Mouse (Mus musculus): ENCODE results near the gene Tctex1d4. TPM values are rescaled to one million over a fixed set of nuclear protein-coding genes. Genes with fewer than 3 reads are reported as not detected.

The Tctex1d4 gene
- polyA plus RNA-seq, 1 experiment = not detected

- 72% methylated on average over 11 of the region's 11 CpGs for WGBS
- Histone ChIP-seq H3K4me1 (ENCODE audit: control insufficient read depth, insufficient read depth, low read length) (no peaks in the 10 kb centered on the region), H3K27ac (ENCODE audit: control insufficient read depth, insufficient read depth, low read depth, low read length, poor library complexity) (no peak overlapping the region), H3K4me3 (replicated peaks; ENCODE audit: control insufficient read depth, low read depth, low read length) (no peak overlapping the region)
- no peak for TF ChIP-seq POLR2A (IDR thresholded peaks at IDR 0.05; ENCODE audit: borderline replicate concordance, control insufficient read depth, low read depth, low read length)
- no peak for TF ChIP-seq CTCF (IDR thresholded peaks at IDR 0.05; ENCODE audit: control insufficient read depth, insufficient read depth, low read length)
Observed at GRCm38 (mm10) chr4:117110985-117111384, 15.6 kb upstream of the Tctex1d4 start.

GRCm38 (mm10) chr4:117113237-117113636, 13.4 kb upstream of the Tctex1d4 start:
- Histone ChIP-seq H3K27ac (ENCODE audit: control insufficient read depth, insufficient read depth, low read depth, low read length, poor library complexity) (no peak overlapping the region), H3K4me3 (replicated peaks; ENCODE audit: control insufficient read depth, low read depth, low read length) (no peak overlapping the region), H3K4me1 (ENCODE audit: control insufficient read depth, insufficient read depth, low read length) (peaks cover 1% of the 10 kb centered on the region; the same call in 1 of the 2 replicates)
- TF ChIP-seq POLR2A (IDR thresholded peaks at IDR 0.05; ENCODE audit: borderline replicate concordance, control insufficient read depth, low read depth, low read length) = no peak
- TF ChIP-seq CTCF (IDR thresholded peaks at IDR 0.05; ENCODE audit: control insufficient read depth, insufficient read depth, low read length) = peak; percentile 34; the same call in 1 of the 2 replicates
- 93% methylated on average over 1 of the region's 1 CpGs for WGBS

DNA sequence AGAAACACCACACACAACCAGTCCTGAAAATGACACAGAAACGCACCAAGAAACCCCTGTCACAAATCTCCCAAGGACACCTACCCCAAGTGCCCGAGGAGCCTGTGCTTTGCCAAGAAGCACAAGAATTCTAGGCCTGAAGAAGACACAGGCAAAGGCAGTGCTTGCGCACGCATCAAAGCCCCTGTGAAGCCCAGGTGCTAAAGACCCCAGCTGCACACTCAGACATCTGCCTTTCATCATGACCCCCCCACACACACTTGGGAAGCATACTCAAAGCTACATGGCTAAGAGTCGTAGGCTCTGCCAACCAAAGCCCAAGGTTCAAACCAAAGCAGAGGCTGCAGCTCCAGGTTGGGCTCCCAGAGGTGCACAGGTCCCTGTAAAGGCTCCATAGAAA, 11.0 kb upstream of the Tctex1d4 start:
- TF ChIP-seq CTCF (IDR thresholded peaks at IDR 0.05; ENCODE audit: control insufficient read depth, insufficient read depth, low read length) (no peak), POLR2A (IDR thresholded peaks at IDR 0.05; ENCODE audit: borderline replicate concordance, control insufficient read depth, low read depth, low read length) (no peak)
- no peak overlapping the region for H3K27ac ChIP-seq (ENCODE audit: control insufficient read depth, insufficient read depth, low read depth, low read length, poor library complexity)
- peaks cover 1% of the 10 kb centered on the region; the same call in 1 of the 2 replicates for H3K4me1 ChIP-seq (ENCODE audit: control insufficient read depth, insufficient read depth, low read length)
- H3K4me3 ChIP-seq (replicated peaks; ENCODE audit: control insufficient read depth, low read depth, low read length) = no peak overlapping the region
- 82% methylated on average over 5 of the region's 5 CpGs for WGBS

GRCm38 (mm10) chr4:117117931-117118330, 8.7 kb upstream of the Tctex1d4 start:
- peaks cover 1% of the 10 kb centered on the region; the same call in 1 of the 2 replicates for H3K4me1 ChIP-seq (ENCODE audit: control insufficient read depth, insufficient read depth, low read length)
- H3K27ac ChIP-seq (ENCODE audit: control insufficient read depth, insufficient read depth, low read depth, low read length, poor library complexity) = peak overlapping the region; percentile 46
- no peak for TF ChIP-seq CTCF (IDR thresholded peaks at IDR 0.05; ENCODE audit: control insufficient read depth, insufficient read depth, low read length)
- no peak for TF ChIP-seq POLR2A (IDR thresholded peaks at IDR 0.05; ENCODE audit: borderline replicate concordance, control insufficient read depth, low read depth, low read length)
- WGBS = 60% methylated on average over 7 of the region's 7 CpGs
- H3K4me3 ChIP-seq (replicated peaks; ENCODE audit: control insufficient read depth, low read depth, low read length) = no peak overlapping the region

- peak overlapping the region; percentile 81; the same call in 1 of the 2 replicates for H3K27ac ChIP-seq (ENCODE audit: control insufficient read depth, insufficient read depth, low read depth, low read length, poor library complexity)
- 88% methylated on average over 5 of the region's 5 CpGs for WGBS
- no peak overlapping the region for H3K4me3 ChIP-seq (replicated peaks; ENCODE audit: control insufficient read depth, low read depth, low read length)
- TF ChIP-seq CTCF (IDR thresholded peaks at IDR 0.05; ENCODE audit: control insufficient read depth, insufficient read depth, low read length) (no peak), POLR2A (IDR thresholded peaks at IDR 0.05; ENCODE audit: borderline replicate concordance, control insufficient read depth, low read depth, low read length) (no peak)
- H3K4me1 ChIP-seq (ENCODE audit: control insufficient read depth, insufficient read depth, low read length) = peaks cover 9% of the 10 kb centered on the region
Observed at GRCm38 (mm10) chr4:117119636-117120035, 7.0 kb upstream of the Tctex1d4 start.

DNA sequence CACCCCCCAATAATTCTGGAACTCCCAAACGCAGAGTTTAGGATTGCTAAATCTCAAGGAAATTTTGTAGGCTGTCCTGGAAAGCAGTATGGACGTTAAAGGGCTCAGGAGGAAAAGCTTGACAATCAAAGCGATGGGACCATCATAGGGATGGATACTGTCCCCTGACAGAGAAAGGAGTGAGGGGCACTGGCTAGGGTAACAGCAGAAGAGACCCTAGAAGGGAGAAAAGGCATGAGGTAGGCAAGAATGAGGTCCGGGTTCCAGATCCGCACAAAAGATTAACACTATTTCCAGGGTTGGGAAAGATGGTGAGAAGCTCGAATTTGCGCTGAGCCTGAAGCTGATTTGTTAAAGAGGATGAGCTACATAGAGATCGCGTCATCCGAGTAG, 6.5 kb upstream of the Tctex1d4 start:
- H3K27ac ChIP-seq (ENCODE audit: control insufficient read depth, insufficient read depth, low read depth, low read length, poor library complexity) = peak overlapping the region; percentile 81
- no peak for TF ChIP-seq CTCF (IDR thresholded peaks at IDR 0.05; ENCODE audit: control insufficient read depth, insufficient read depth, low read length)
- no peak for TF ChIP-seq POLR2A (IDR thresholded peaks at IDR 0.05; ENCODE audit: borderline replicate concordance, control insufficient read depth, low read depth, low read length)
- peak overlapping the region; percentile 83 for H3K4me3 ChIP-seq (replicated peaks; ENCODE audit: control insufficient read depth, low read depth, low read length)
- 6% methylated on average over 10 of the region's 10 CpGs for WGBS
- peaks cover 9% of the 10 kb centered on the region for H3K4me1 ChIP-seq (ENCODE audit: control insufficient read depth, insufficient read depth, low read length)

DNA sequence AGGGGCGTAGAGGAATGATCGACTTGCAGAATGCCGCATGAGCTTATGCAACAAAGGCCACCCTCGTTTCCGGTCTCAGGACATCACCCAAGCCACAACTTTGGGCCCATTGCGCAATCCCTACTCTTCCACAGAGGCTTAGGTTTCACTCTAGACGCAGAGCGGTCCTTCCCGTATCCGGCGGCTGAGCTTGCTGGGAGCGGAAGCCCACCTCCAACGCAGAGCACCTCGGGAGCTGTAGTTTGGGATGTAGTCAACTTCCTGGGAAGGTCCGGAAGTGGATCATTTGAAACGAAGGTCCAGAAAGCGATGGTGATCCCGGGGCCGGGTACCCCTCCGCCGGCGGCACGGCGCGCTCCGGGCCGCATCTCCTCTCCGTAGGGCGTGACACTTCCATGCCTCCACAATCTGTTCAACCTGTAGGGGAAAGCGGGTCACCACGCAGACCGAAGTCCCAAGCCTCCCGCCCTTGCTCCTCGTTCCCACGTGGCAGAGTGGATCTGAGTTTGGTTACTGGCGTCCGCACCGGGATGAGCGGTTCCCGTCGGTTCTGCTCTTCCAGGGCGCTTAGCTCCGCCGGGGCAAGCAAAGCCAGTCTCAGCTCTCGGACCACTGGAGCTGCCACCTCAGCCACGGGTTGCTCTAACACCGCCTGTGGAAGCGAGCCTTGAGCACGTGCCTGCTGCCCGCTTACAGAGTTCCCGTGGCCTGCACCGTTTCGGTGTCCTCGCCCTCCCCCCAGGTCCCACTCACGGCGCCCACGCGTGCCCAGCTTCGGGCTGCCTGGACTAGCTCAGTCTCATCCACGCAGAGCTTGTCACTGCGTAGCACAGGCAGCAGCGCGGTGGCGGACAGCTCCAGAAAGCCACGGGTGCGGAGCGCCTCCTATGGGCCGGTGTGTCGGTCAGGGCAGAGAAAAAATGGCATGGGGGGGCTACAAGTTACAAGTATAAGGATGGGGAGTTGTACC, 5.9 kb upstream of the Tctex1d4 start:
- H3K27ac ChIP-seq (ENCODE audit: control insufficient read depth, insufficient read depth, low read depth, low read length, poor library complexity) = peak overlapping the region; percentile 81
- WGBS = under 1% methylated on average over 69 of the region's 69 CpGs
- peaks cover 10% of the 10 kb centered on the region for H3K4me1 ChIP-seq (ENCODE audit: control insufficient read depth, insufficient read depth, low read length)
- H3K4me3 ChIP-seq (replicated peaks; ENCODE audit: control insufficient read depth, low read depth, low read length) = peak overlapping the region; percentile 83
- peak; percentile 55; the same call in 1 of the 2 replicates for TF ChIP-seq POLR2A (IDR thresholded peaks at IDR 0.05; ENCODE audit: borderline replicate concordance, control insufficient read depth, low read depth, low read length)
- peak; percentile 91 for TF ChIP-seq CTCF (IDR thresholded peaks at IDR 0.05; ENCODE audit: control insufficient read depth, insufficient read depth, low read length)

DNA sequence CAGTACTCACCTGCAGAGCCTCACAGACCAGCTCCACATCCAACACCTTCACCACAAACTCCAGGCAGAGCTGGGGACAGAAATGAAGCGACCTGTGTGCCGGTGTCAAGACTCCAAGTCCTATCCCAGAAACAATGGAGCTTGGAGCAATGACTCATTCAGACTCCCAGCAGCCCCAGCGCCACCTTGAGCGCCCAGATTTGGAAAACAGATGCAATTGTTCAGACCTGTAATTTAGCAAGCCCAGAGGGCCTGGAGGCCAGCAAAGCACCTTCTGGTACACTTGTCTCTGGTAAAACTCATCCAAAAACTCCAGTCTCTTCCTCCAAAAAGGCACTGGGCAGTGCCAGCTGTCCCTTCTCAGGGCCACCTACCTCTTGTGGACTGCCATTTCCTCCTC, 4.4 kb upstream of the Tctex1d4 start:
- 80% methylated on average over 4 of the region's 4 CpGs for WGBS
- TF ChIP-seq POLR2A (IDR thresholded peaks at IDR 0.05; ENCODE audit: borderline replicate concordance, control insufficient read depth, low read depth, low read length) (no peak), CTCF (IDR thresholded peaks at IDR 0.05; ENCODE audit: control insufficient read depth, insufficient read depth, low read length) (no peak)

More for the DNA sequence above, 4.4 kb upstream of the Tctex1d4 start:
- Histone ChIP-seq H3K4me3 (replicated peaks; ENCODE audit: control insufficient read depth, low read depth, low read length) (no peak overlapping the region), H3K27ac (ENCODE audit: control insufficient read depth, insufficient read depth, low read depth, low read length, poor library complexity) (no peak overlapping the region), H3K4me1 (ENCODE audit: control insufficient read depth, insufficient read depth, low read length) (peaks cover 16% of the 10 kb centered on the region)

Measured in bone marrow, adult 2 months (tissue).